Mouse (Mus musculus): ENCODE measurements around the gene Gpx3.
"Not testable (repeated sequence)": the region's sequence is repeated elsewhere in the genome, so short reads cannot be mapped to it uniquely, and the experiment has no call there.

The Gpx3 gene

DNA sequence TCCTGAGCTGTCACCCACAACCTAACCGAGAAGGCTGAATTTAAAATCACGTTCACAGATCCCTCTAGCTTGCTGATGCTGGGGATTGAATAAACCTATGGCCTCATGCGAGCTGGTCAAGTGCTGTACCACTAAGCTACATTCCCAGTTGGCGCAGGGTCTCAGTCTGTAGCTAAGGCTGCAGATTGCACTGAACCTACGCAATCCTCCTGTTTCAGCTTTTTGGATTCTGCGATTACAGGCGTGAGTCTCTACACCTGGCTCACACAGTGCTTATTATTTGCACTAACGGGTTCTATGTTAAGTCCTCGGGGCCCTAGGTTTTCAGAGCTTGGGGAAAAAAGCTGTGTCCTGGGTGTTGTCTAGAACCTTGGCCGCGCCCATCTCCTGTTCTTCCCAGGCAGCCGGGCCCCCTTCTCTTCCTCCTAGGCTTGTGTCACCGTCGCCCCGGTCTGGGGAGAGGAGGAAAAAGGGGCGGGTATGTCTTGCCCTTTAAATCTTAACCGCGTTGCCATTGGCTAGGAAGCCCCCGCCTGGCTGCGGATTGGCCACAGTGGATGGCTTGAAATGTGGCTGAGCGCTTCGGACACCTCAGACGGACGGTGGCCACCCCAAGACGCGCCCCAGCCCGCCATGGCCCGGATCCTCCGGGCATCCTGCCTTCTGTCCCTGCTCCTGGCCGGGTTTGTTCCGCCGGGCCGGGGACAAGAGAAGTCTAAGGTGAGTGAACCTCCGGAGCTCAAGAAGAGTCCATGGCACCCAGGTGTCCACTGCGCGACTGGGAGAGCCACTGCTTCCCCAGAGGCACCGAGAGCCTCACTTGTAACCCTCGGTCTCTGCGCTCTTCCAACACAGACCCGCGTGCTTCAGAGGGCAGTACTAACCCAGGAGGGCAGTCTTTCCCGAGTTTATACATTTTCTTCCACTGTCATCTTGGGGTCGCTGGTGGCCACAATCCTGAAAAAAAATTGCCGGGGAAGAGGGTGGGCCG is at the start of gene Gpx3:
Gene Gpx3, plus strand, starts transcription at position 121 of the 991 bp plus-strand sequence.
- DNase-seq (ENCODE audit: low read depth, low spot score), result peak; percentile 42

DNA sequence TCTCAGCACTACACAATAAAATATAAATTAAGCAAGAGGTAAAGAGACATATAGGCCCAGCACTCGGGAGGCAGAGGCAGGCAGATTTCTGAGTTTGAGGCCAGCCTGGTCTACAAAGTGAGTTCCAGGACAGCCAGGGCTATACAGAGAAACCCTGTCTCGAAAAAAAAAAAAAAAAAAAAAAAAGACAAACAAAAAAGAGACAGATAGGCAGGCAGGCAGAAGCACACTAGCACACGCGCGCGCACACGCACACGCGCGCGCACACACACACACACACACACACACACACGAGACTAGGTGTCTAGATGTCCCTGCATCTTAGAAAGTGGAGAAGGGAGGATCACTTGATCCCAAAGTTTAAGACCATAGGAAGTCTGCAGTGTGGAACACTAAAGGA is 43.4 kb upstream of the Gpx3 start:
- DNase-seq (ENCODE audit: low read depth, low spot score), result not testable (repeated sequence)

DNA sequence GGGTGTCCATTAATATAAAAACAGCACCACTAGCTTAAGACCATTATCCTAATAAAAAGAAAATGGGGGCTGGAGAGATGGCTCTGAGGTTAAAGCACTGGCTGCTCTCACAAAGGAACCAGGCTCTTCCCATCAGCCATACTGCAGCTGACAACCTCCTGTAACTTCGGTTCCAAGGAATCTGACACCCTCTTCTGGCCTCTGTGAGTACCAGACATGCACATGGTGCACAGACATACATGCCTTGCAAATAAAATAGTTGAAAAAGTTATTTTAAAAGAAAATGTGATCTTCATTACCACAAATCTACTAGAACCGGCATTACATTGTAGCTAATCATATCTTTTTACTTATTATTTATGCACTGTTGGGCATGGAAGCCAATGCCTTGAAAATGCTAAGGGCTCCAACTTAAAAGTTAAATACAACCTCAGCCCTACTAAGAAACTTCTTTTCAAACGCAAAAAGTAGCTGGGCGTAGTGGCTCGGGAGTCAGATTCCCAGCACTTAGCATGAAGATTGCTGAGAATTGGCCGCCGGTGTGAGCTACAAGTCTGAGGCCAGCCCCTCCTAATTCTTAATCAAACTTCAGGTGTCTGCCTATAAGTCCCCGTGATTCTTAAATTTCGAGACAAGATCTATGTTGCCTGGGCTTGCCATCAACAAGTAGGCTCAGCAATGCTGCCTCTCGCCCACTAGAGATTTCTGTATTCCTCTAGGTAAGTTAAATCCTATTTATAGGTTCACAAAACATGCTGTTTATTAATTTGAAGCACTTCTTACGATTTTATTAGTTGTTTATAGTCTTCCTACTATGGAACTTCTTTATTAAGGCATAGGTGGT is 42.7 kb upstream of the Gpx3 start:
- DNase-seq (ENCODE audit: low read depth, low spot score), result no peak

DNA sequence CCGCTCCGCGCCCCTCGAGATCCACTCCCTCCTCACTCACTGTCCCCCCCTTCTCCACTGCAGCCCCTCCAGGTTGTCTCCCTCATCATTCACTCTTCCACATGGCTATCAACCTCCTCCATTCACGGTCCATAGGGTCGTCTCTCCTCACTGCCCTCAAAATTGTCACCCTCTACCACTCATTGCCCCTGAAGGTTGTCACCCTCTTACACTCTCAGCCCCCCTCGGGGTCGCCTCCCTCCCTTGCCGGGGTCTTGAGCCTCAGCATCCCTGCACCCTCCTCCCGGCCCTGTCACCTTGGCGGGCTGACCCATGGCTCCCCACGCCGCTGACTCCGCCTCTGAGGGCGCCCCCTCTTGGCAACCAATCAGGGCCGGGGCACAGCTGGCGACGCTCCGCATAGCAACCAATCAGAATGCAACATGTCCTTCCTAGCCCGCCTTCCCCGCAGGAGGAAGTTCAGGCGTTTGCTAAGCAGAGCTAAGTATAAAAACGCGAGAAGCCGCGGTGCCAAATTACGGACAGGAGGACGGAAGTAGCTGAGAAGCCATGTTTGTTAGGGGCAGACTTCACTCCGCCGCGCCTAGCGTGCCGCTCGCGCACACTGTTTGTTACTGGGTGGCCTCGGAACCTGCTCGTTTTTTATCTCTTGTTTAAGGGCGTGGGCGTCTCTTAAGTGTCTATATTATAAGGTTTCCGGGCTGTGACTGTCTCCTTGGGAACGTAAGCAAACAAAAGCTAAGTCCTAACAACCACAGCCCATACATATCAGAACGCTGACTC is 41.8 kb upstream of the Gpx3 start, which contains the start of gene Lyrm7:
Gene Lyrm7, minus strand, starts transcription at position 661 of the 783 bp plus-strand sequence.
- DNase-seq (ENCODE audit: low read depth, low spot score), result peak; percentile 99

DNA sequence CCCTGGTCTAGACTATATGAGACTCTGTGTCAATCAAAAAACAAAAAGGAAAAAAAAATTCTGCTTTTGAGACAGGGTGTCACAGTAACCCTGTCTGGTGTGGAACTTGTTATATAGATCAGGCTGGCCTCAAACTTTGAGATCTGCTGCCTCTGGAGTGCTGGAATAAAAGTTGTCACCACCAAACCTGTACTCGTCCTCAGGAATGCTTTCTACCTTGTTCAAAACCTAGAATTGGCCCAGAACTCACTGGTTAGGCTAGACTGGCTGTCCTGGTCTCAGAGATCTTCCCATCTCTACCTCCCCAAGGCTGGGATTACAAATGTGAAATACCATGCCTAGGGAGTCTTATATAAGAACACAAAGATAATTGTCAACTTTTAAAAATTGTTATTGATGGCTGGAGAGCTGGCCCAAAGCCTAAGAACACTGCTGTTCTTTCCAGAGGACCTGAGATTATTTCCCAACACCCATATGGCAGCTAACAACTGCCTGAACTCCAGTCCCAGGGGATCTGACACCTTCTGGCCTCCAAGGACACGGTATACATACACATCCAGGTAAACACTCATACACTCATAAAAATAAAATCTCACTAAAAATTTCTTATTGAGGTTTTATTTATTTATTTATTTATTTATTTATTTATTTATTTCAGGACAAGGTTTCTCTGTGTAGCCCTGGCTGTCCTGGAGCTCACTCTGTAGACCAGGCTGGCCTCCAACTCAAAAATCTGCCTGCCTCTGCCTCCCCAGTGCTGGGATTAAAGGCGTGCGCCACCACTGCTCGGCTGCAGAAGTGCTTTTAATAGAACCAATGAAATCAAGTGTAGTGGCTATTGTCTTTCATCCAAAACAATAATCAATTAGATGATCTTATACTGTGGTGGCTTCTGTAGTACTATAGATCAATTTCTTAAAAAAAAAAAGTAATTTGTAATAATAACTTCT is 40.5 kb upstream of the Gpx3 start:
- DNase-seq (ENCODE audit: low read depth, low spot score), result no peak

DNA sequence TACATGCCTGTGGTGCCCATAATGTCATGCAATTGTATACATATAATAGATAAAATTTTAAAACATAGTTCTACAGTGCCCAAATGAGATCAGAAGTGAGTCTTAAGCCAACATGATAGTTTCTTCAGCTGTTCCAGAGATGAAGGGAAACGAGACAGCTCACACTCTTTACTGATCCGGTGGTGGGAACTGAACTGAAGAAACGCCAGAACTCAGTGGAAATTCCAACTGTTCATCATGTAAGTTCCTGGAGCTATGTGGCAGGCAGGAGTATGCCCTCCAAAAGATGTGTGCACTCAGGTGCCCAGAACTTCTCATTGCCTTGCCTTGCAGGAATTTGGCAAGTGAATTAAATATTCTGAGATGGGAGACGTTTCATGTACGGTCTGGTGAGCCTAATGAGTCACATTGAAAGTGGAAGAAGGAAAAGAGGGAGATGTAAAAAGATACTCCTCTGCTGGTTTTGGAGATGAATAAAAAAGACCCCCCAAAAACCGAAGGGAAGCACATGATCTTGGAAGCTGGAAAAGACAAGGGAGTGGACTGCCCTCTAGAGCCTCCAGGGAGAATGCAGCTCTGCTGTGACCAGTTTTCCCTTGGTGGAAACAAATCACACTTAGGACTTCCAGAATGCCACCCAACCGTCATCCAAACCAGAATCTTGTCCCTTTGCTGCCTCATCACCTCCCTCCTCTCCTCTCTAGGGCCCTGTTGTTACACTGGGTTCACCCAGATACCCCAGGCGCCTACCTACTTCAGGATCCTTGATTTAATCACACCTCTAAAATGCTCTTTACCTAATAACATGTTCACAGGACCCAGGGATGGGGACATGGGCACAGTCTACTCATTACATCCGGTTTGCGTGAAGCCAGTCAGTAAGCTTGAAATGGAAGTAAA is 39.4 kb upstream of the Gpx3 start:
- DNase-seq (ENCODE audit: low read depth, low spot score), result no peak

DNA sequence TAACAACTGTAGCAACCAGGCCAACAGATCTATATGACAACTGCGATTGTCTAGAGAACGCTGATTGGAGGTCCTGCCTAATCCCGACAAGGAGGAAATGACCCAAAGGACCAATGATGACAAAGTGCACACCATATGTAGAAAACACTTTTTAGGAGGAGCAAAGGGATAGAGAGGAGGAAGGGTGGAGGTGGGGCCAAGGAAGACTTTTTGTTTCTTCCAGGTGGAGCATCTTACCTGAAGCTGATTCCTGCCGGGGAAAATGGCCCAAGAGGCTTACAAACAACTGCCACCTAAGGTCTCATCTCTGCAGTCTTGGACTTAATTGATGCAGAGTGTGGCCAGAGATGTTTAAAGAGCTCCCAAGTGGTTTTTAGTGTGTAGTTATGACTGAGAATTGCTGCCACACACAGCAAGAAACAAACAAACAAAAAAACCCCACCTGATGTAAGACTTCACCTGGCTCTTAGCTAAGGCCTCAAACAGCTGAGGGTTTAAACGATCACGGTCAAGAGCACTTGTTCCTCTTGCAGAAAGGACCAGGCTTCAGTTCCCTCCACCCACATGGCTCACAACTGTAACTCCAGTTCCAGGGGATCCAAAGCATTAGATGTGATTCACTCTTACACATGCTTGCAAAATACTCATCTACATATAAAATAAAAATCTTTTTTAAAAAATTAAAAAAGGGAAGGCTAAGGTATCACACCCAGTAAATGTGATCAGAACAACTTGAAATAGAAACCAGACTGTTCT is 36.7 kb upstream of the Gpx3 start:
- DNase-seq (ENCODE audit: low read depth, low spot score), result no peak

DNA sequence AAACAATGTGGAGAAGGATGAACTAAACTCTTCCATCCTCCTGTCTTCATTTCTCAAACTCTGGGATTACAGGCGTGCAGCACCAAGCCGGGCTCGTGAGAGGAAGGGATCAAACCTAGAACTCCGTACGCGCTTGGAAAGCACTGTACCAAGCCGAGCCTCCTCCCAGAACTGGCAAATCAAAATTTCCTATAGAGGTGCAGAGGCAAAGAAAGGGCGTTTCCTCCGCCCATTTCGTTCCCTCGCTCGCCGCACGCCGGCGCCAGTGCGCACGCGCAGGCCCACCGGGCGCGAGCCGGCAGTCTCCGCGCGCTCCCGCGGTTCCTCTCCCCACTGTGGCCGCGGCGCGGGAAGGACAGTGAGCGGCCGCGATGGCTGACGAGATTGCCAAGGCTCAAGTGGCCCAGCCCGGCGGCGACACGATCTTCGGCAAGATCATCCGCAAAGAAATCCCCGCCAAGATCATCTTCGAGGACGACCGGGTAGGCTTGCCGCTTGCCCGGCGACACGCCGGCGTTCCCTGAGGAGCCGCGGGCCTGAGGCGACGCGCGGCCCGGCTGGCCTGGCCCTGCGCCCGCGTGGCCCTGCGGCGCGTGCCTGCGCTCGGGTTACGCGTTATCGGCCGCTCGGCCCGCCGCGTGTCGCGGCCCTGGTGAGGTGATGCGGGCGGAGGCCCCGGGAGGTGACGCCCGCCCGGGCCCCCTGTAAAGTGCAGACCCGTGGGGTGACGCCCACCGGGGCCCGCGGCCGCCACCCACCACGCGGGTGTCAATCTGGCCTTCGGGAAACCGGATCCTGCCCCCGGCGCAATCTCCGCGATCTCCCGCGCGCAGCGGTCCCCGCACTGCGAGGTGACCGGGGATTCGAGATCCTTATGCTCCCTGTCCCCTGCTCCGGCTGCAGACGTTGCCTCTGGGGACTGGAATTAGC is 35.9 kb upstream of the Gpx3 start, which contains the start of gene Hint1:
Gene Hint1, plus strand, starts transcription at position 265 of the 930 bp plus-strand sequence.
- peak; percentile 80 for DNase-seq (ENCODE audit: low read depth, low spot score)

DNA sequence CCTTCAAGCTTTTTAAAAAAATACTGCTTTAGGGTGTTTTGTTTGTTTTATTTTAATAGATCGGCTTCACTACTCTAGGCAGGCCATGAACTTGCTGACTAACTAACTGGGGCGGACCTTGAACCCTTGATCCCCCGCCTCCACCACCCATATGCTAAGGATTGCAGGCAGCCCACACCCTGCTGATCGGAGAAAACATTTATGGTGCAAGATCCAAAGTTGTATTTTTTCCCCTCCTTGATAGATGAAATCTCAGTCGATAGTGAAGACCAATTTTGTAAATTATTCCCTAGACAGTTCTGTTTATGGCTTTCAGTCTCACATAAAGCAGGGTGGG is 35.2 kb upstream of the Gpx3 start:
- DNase-seq (ENCODE audit: low read depth, low spot score), result no peak

DNA sequence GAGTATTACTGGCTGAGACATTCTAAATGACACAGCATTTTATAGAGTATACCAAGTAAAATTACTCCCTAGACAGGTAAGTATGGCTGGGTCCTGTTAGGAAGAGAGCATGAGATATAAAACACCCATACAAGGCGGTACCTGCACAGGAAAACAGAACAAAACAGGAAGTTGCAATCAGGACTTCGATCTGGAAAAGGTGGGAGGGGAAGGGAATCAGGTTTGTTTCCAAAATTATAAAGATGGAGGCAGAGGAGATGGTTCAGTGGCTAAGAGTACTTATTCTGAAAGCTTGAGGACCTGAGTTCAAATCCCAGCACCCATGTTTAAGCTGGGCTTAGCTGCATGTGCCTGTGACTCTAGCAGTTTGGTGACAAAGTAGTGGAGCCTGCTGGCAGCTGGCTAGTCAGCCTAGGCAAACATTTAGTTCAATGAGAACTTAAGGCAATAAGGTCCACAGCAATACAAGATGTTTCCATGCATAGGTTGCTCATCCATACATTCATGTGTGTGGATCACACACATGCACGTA is 34.3 kb upstream of the Gpx3 start:
- no peak for DNase-seq (ENCODE audit: low read depth, low spot score)

DNA sequence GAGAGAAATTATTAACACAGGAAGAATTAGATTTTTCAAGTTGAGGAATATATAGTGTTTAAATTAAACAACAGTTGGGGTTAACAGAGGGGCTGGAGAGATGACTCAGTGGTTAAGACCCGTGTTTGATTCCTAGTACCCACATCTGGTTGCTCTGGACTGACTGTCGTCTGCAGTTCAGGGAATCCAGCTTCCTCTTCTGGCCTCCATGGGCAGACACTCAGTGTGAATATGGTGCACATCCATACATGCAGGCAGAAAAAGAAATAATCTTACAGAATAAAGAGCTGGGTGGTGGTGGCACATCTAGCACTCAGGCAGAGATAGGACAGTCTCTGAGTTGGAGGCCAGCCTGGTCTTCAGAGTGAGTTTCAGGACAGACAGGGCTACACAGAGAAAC is 33.8 kb upstream of the Gpx3 start:
- DNase-seq (ENCODE audit: low read depth, low spot score), result no peak

DNA sequence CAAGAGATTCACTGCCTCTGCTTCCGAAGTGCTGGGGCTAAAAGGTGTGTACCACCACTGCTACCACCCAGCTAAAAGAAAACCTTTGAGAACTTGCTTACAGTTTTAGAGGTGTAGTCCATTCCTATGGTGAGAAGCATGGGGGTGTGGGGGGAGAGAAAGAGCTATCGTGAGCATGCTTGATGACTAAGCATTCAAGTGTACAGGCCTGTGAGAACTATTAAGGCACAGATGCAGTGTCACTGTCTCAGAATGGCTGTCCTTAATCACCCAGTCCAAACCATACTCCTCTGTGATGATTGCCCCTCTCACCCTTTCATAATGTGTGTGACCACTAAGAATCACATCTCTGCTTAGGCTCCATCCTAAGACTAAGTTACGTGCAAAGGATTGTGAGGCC is 32.9 kb upstream of the Gpx3 start:
- no peak for DNase-seq (ENCODE audit: low read depth, low spot score)

DNA sequence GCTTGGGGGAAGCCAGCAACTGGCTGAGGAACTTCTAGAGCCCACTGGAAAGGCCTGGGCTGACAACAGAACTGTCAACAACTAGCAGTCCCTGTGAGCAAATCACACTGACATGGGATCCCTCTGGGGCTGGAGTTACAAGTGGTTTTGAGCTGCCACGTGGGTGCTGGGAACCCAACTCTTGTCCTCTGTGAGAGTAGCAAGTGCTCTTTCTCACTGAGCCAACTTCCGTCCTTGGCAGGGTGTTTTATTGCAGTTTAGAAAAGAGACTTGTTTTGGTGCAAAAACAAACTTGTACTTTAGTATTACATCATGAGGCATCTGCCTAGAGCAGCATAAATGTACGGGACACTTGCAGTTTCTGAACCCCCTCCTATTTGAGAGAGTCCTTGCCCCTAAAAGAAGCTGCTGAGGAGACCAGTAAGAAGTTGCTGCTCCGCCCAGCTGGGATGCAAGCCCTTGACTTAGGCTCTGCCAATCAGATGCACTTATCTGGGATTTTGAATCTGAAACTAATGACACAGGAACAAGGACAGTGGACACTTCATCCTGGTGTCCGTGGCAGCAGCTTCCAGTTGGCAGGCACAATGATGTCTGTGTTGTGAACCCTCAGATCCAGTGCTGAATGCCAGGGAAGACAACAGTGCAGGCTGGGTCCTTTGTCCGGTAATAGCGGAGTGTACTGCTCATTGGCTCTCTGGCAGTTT is 30.3 kb upstream of the Gpx3 start:
- DNase-seq (ENCODE audit: low read depth, low spot score), result no peak

DNA sequence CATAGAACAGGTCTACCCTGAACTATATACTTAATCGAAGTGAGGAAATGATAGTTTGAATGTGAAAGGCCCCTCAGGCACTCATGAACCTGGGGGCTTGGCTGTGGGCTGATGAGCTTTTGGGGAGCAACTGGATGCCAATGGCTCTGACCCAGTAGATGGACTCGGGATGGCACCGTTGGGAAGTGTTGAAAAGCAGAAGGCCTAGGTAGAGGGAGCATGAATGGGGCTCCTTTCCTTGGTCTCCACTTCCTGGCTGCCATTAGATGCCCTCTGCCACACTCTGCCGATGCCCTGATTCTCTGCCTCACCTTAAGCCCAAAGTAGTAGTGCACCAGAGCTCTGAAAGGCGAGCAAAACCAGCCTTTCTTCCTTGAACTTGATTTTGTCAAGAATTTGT is 26.2 kb upstream of the Gpx3 start:
- no peak for DNase-seq (ENCODE audit: low read depth, low spot score)

DNA sequence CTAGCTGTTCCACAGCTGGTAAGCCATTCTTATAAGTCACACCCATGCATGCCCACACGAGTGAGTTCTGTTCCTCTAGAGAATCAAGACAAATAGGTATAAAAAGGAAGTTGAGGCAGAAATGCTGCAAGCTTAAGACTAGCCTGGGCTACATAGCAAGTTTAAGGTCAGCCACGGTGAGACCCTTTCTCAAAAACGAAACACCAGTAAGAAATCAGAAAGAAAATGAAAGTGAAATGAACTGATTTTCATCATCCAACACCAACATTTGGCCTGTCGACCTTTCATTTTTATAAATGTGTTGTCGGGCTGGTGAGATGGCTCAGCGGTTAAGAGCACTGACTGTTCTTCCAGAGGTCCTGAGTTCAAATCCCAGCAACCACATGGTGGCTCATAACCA is 23.4 kb upstream of the Gpx3 start:
- DNase-seq (ENCODE audit: low read depth, low spot score), result no peak

DNA sequence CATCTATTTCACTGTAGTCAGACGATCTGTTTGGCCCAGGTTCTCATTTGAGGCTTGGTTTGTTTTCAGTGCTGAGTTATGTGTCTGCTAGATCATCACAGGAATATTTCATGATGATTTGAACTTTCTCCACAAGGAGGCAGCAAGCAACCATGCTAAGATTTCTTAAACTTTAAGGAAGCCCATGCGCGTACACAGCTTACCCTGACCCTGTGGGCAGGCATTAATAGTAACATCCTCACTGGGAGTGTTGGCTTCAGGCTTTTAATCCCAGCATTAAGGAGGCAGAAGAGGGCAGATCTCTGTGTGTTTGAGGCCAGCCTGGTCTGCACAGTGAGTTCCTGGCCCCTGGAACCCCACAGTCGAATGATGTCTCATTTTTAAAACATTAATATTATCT is 22.8 kb upstream of the Gpx3 start:
- DNase-seq (ENCODE audit: low read depth, low spot score), result no peak

DNA sequence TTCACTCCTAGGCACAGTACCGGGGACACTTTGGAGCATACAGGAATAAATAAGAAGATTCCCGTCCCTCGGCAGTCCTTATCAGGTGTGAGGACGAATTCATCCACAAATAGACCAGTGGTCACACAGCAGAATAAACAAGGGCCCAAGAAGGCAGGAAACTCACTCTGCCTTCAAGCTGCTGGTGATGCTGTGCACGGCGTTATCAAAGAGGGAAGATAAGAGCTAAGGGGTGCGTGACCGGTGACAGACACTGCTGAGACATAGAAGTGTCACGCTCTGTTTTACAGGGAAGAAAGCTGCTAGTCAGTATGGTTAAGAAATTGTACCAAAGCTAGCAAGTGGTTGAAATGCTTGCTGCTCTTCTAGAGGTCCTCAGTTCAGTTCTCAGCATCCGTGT is 22.3 kb upstream of the Gpx3 start:
- no peak for DNase-seq (ENCODE audit: low read depth, low spot score)

Measured in WW6 (cell line).